Mouse (Mus musculus) MEL (cell line): ENCODE results near the gene Meaf6. TPM values are rescaled to one million over a fixed set of nuclear protein-coding genes. Genes with fewer than 3 reads are reported as not detected.

ENCODE experiments used
- DNase-seq: peaks from one replicate; pipeline ENCODE4 v3.0.0; 2011; ENCODE audit warnings: low read depth, low spot score
- H3K27ac ChIP-seq: 2 replicates; pipeline ENCODE4 v1.5.1; 2012; ENCODE audit warnings: low read depth, mild to moderate bottlenecking, control low read depth, low read length, moderate library complexity; ENCODE audit not compliant: control insufficient read depth
- H3K27me3 ChIP-seq, 2 experiments: fragments of 150-350 bp in 1 of 2; sonication (generic) in 1 of 2; 2 replicates each; pipeline ENCODE4 v1.6.1; 2012; ENCODE audit warnings: low read length in 2 of 2, mild to moderate bottlenecking in 2 of 2, improper control_type of control experiment in 1 of 2, moderate library complexity in 1 of 2; ENCODE audit not compliant: insufficient read depth in 2 of 2, control insufficient read depth in 1 of 2
- H3K36me3 ChIP-seq, 2 experiments: 2 replicates each; pipeline ENCODE4 v1.6.1; 2012 to 2014; ENCODE audit warnings: low read length in 2 of 2, improper control_type of control experiment in 1 of 2, inconsistent platforms in 1 of 2, mild to moderate bottlenecking in 1 of 2; ENCODE audit not compliant: insufficient read depth in 2 of 2, control insufficient read depth in 1 of 2
- H3K4me1 ChIP-seq, 2 experiments: fragments of 150-350 bp in 1 of 2; sonication (generic) in 1 of 2; 2 replicates each; pipeline ENCODE4 v1.6.1; 2012; ENCODE audit warnings: low read length in 2 of 2, improper control_type of control experiment in 1 of 2, mild to moderate bottlenecking in 1 of 2; ENCODE audit not compliant: insufficient read depth in 2 of 2, control insufficient read depth in 1 of 2
- H3K4me3 ChIP-seq, 2 experiments: fragments of 150-350 bp in 1 of 2; sonication (generic) in 1 of 2; 2 replicates each; pipeline ENCODE4 v1.5.1; 2012; ENCODE audit warnings: low read depth in 2 of 2, low read length in 2 of 2, mild to moderate bottlenecking in 2 of 2, moderate library complexity in 2 of 2, control low read depth in 1 of 2, improper control_type of control experiment in 1 of 2; ENCODE audit not compliant: control insufficient read depth in 1 of 2, insufficient read depth in 1 of 2
- H3K79me2 ChIP-seq: 2 replicates; pipeline ENCODE4 v1.6.1; 2012; ENCODE audit warnings: mild to moderate bottlenecking, low read length, moderate library complexity; ENCODE audit not compliant: control insufficient read depth, poor library complexity, insufficient read depth
- H3K9ac ChIP-seq: 2 replicates; pipeline ENCODE4 v1.6.1; 2012; ENCODE audit warnings: low read depth, mild to moderate bottlenecking, control low read depth, low read length, moderate library complexity; ENCODE audit not compliant: control insufficient read depth, poor library complexity, severe bottlenecking
- H3K9me3 ChIP-seq: fragments of 150-350 bp; sonication (generic); replicated peaks from 2 replicates; pipeline ENCODE4 v1.6.1; 2012; ENCODE audit warnings: mild to moderate bottlenecking, low read length, improper control_type of control experiment, moderate library complexity; ENCODE audit not compliant: insufficient read depth
- BHLHE40 ChIP-seq: IDR thresholded peaks from 2 replicates; pipeline ENCODE4 v1.6.1; 2012; ENCODE audit warnings: low read depth, mild to moderate bottlenecking, inconsistent platforms, low read length, improper control_type of control experiment, borderline replicate concordance
- ELF1 ChIP-seq: IDR thresholded peaks from 2 replicates; pipeline ENCODE4 v1.6.1; 2014; ENCODE audit warnings: low read depth, mild to moderate bottlenecking, inconsistent platforms, low read length, improper control_type of control experiment, moderate library complexity
- EP300 ChIP-seq, 2 experiments: IDR thresholded peaks; 2 replicates each; pipeline ENCODE4 v1.6.1; 2011; ENCODE audit warnings: improper control_type of control experiment in 2 of 2, low read length in 2 of 2, low read depth in 1 of 2, mild to moderate bottlenecking in 1 of 2
- ETS1 ChIP-seq: IDR thresholded peaks from 2 replicates; pipeline ENCODE4 v1.6.1; 2012; ENCODE audit warnings: low read depth, mild to moderate bottlenecking, inconsistent platforms, low read length, improper control_type of control experiment, moderate library complexity
- HCFC1 ChIP-seq: IDR thresholded peaks from 2 replicates; pipeline ENCODE4 v1.6.1; 2012; ENCODE audit warnings: low read depth, mild to moderate bottlenecking, inconsistent platforms, low read length, improper control_type of control experiment, moderate library complexity
- JUND ChIP-seq: IDR thresholded peaks from 2 replicates; pipeline ENCODE4 v1.6.1; 2011; ENCODE audit warnings: low read depth, mild to moderate bottlenecking, improper control_type of control experiment, low read length
- MAX ChIP-seq: IDR thresholded peaks from 2 replicates; pipeline ENCODE4 v1.6.1; 2011; ENCODE audit warnings: low read length, improper control_type of control experiment
- MXI1 ChIP-seq: IDR thresholded peaks from 2 replicates; pipeline ENCODE4 v1.6.1; 2011; ENCODE audit warnings: mild to moderate bottlenecking, low read depth, low read length, improper control_type of control experiment
- MYB ChIP-seq: IDR thresholded peaks from 2 replicates; pipeline ENCODE4 v1.6.1; 2011; ENCODE audit warnings: mild to moderate bottlenecking, low read depth, low read length, improper control_type of control experiment
- NRF1 ChIP-seq: IDR thresholded peaks from 2 replicates; pipeline ENCODE4 v1.6.1; 2014; ENCODE audit warnings: low read depth, mild to moderate bottlenecking, inconsistent platforms, low read length, improper control_type of control experiment, moderate library complexity; ENCODE audit not compliant: poor library complexity, insufficient read depth, severe bottlenecking
- RAD21 ChIP-seq: IDR thresholded peaks from 2 replicates; pipeline ENCODE4 v1.6.1; 2011; ENCODE audit warnings: mild to moderate bottlenecking, low read depth, low read length, improper control_type of control experiment
- TAL1 ChIP-seq: IDR thresholded peaks from 2 replicates; pipeline ENCODE4 v1.6.1; 2012; ENCODE audit warnings: mild to moderate bottlenecking, inconsistent platforms, low read length, moderate library complexity, mixed read lengths
- TBP ChIP-seq: IDR thresholded peaks from 2 replicates; pipeline ENCODE4 v1.8.0; 2011; ENCODE audit warnings: low read depth, low read length, improper control_type of control experiment
- USF1 ChIP-seq: IDR thresholded peaks from 2 replicates; pipeline ENCODE4 v1.6.1; 2014; ENCODE audit warnings: low read depth, mild to moderate bottlenecking, inconsistent platforms, low read length, improper control_type of control experiment, moderate library complexity
- ZC3H11A ChIP-seq: IDR thresholded peaks from 2 replicates; pipeline ENCODE4 v1.6.1; 2012; ENCODE audit warnings: low read depth, mild to moderate bottlenecking, inconsistent platforms, low read length, improper control_type of control experiment
- ZMIZ1 ChIP-seq: IDR thresholded peaks from 2 replicates; pipeline ENCODE4 v1.6.1; 2012; ENCODE audit warnings: low read depth, mild to moderate bottlenecking, inconsistent platforms, low read length, improper control_type of control experiment, moderate library complexity
- ZNF384 ChIP-seq: IDR thresholded peaks from 2 replicates; pipeline ENCODE4 v1.6.1; 2012; ENCODE audit warnings: low read depth, mild to moderate bottlenecking, inconsistent platforms, low read length, improper control_type of control experiment
- polyA plus RNA-seq, 2 experiments: library from polyadenylated mRNA; stranded (reverse) in 1 of 2; unstranded in 1 of 2; fragments of >175 nt in 1 of 2; fragments of >200 nt in 1 of 2; gene quantifications; 2 replicates each; pipeline versions ENCODE4 v1.2.1 to v1.2.4; 2012; ENCODE audit warnings: low replicate concordance in 2 of 2, low read depth in 1 of 2; ENCODE audit not compliant: insufficient read length in 2 of 2, insufficient read depth in 1 of 2, missing spikeins in 1 of 2
- total RNA-seq: library from RNA; depleted of rRNA; stranded (reverse); fragments of 300-350 nt; gene quantifications from 2 replicates; pipeline ENCODE4 v1.2.3, GENCODE M21; 2012

Meaf6 gene
- total and polyA plus RNA-seq, 3 experiments = 34.9 to 46.7 TPM; not detected in 1

DNA sequence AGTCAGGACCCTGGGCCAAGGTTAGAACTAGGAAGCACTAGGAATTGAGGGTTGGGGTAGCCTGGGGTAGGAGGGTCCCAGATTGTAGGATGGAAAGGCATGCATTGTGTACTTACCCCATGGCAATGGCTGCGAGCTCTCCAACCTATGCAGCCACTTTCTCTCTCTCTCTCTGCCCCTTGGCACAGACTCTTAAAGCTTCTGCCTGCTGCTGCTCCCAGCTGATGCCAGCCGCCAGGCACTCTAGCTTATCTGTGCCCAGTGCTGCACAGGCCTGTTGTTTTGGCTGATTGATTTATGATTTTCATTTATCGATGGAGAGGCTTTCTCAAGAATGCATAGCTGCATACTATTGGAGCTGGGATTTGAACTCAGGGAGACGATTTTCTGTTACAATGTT is 63.0 kb downstream of the Meaf6 start:
- Histone ChIP-seq H3K27ac (no peak overlapping the region), H3K79me2 (no peaks in the 10 kb centered on the region), H3K4me1 (no peaks in the 10 kb centered on the region), H3K9me3 (no peaks in the 10 kb centered on the region), H3K4me3 (no peak overlapping the region), H3K9ac (no peak overlapping the region), H3K27me3 (no peaks in the 10 kb centered on the region; a peak in 1 of 4 replicates), H3K36me3 (no peaks in the 10 kb centered on the region)
- DNase-seq = no peak
- TF ChIP-seq MYB (no peak), BHLHE40 (no peak), ELF1 (no peak), ZC3H11A (no peak), USF1 (no peak), TAL1 (no peak), TBP (no peak), ZNF384 (no peak), HCFC1 (no peak)

DNA sequence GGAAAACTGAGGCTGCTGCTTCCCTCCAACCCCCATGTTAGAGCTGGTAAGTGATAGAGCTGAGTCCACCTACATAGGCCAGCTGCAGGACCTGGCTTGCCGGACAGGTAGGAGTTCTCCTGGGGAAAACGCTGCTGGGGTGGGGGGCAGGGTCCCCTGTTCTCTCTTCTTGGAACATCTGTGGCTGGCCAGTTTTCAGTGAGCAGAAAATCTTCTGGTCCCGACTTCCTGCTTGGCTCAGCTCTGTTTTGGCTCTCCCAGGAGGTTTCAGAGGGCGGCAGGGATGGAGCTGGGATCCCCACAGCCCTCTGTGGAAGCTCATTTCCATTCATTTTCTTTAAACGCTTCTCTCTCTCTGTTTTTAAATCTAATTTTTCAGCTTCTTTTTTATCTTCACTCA is 64.5 kb downstream of the Meaf6 start:
- H3K4me1 ChIP-seq = no peaks in the 10 kb centered on the region
- no peak overlapping the region for H3K4me3 ChIP-seq
- no peaks in the 10 kb centered on the region; a peak in 1 of 4 replicates for H3K27me3 ChIP-seq
- no peak for DNase-seq
- TF ChIP-seq JUND = no peak
- TF ChIP-seq TBP = no peak
- TF ChIP-seq USF1 = no peak
- TF ChIP-seq MAX = no peak
- TF ChIP-seq ELF1 = no peak
- no peak for TF ChIP-seq HCFC1
- no peak for TF ChIP-seq MXI1
- TF ChIP-seq EP300 (IDR thresholded peaks at IDR 0.05; ENCODE audit: low read depth in 1 of 2, low read length in 2 of 2) = no peak
- no peak for TF ChIP-seq ZMIZ1
- TF ChIP-seq TAL1 = no peak
- TF ChIP-seq ETS1 = no peak
- TF ChIP-seq MYB = no peak
- TF ChIP-seq RAD21 = no peak
- no peak for TF ChIP-seq NRF1
- TF ChIP-seq ZNF384 = no peak
- no peak overlapping the region for H3K9ac ChIP-seq
- no peak overlapping the region for H3K27ac ChIP-seq
- H3K36me3 ChIP-seq = no peaks in the 10 kb centered on the region
- no peaks in the 10 kb centered on the region for H3K79me2 ChIP-seq
- H3K9me3 ChIP-seq = no peaks in the 10 kb centered on the region
